Mouse (Mus musculus) limb, embryonic 10.5 days (tissue): ENCODE measurements around the gene Abca1. TPM values are rescaled to one million over a fixed set of nuclear protein-coding genes. Genes with fewer than 3 reads are reported as not detected.

ENCODE experiments used
- DNase-seq: peaks from one replicate; pipeline ENCODE4 v3.0.0-alpha.2; 2017; ENCODE audit warnings: low spot score
- H3K27ac ChIP-seq: fragments of 300-500 bp; sonication (generic); 2 replicates; pipeline ENCODE4 v1.5.1; 2016; ENCODE audit warnings: mild to moderate bottlenecking
- H3K27me3 ChIP-seq: fragments of 300-500 bp; sonication (generic); 2 replicates; pipeline ENCODE4 v1.6.1; 2016; ENCODE audit warnings: low read depth, mild to moderate bottlenecking; ENCODE audit not compliant: poor library complexity, severe bottlenecking
- H3K36me3 ChIP-seq: fragments of 300-500 bp; sonication (generic); 2 replicates; pipeline ENCODE4 v1.6.1; 2016; ENCODE audit warnings: mild to moderate bottlenecking, moderate library complexity
- H3K4me1 ChIP-seq: fragments of 300-500 bp; sonication (generic); 2 replicates; pipeline ENCODE4 v1.6.1; 2016
- H3K4me3 ChIP-seq: fragments of 300-500 bp; sonication (generic); 2 replicates; pipeline ENCODE4 v1.5.1; 2016; ENCODE audit warnings: mild to moderate bottlenecking, moderate library complexity
- H3K9me3 ChIP-seq: fragments of 300-500 bp; sonication (generic); replicated peaks from 2 replicates; pipeline ENCODE4 v1.6.1; 2016; ENCODE audit warnings: mild to moderate bottlenecking
- WGBS: fragments of 180-500 bp; shearing (Covaris S2); methylation state at CpG from one replicate; pipeline ENCODE4 v1.1.7; 2016; 5-methylcytosine and 5-hydroxymethylcytosine counted together
- polyA plus RNA-seq: library from polyadenylated mRNA; unstranded; fragments of >200 nt; fragmentation: Nextera tagmentation; extraction: Ambion mirVana; gene quantifications from 2 replicates; pipeline ENCODE4 v1.2.1, GENCODE M21; 2016

The Abca1 gene
- polyA plus RNA-seq, result 2.3 and 3.2 TPM in 2 replicates

- peaks cover 15% of the 10 kb centered on the region for H3K4me1 ChIP-seq
- peak within 1 kb of the TSS; percentile 73 for H3K27ac ChIP-seq
- DNase-seq, result peak; percentile 94
- H3K9me3 ChIP-seq, result no peaks in the 10 kb centered on the region
- H3K27me3 ChIP-seq, result peaks cover 8% of the 10 kb centered on the region
- WGBS, result under 1% methylated on average over 37 of the region's 37 CpGs
- no peaks in the 10 kb centered on the region for H3K36me3 ChIP-seq
- peak within 1 kb of the TSS; percentile 66 for H3K4me3 ChIP-seq
Measured at GRCm38 (mm10) chr4:53159767-53160166, at the start of gene Abca1. TSS of gene Abca1 (minus strand) at chr4:53159895.

GRCm38 (mm10) chr4:53204482-53204881 is 44.8 kb upstream of the Abca1 start:
- Histone ChIP-seq H3K4me1 (no peaks in the 10 kb centered on the region), H3K36me3 (no peaks in the 10 kb centered on the region), H3K9me3 (no peaks in the 10 kb centered on the region), H3K27ac (no peak overlapping the region), H3K4me3 (no peak overlapping the region), H3K27me3 (no peaks in the 10 kb centered on the region)
- WGBS, result 56% methylated on average over 7 of the region's 7 CpGs
- no peak for DNase-seq

GRCm38 (mm10) chr4:53203595-53204400 is 44.1 kb upstream of the Abca1 start:
- 90% methylated on average over 15 of the region's 15 CpGs for WGBS
- Histone ChIP-seq H3K36me3 (no peaks in the 10 kb centered on the region), H3K4me3 (no peak overlapping the region), H3K9me3 (no peaks in the 10 kb centered on the region), H3K27me3 (no peaks in the 10 kb centered on the region), H3K27ac (no peak overlapping the region), H3K4me1 (no peaks in the 10 kb centered on the region)
- DNase-seq, result no peak

- Histone ChIP-seq H3K27me3 (no peaks in the 10 kb centered on the region), H3K36me3 (no peaks in the 10 kb centered on the region), H3K4me1 (peaks cover 10% of the 10 kb centered on the region), H3K27ac (no peak overlapping the region), H3K9me3 (no peaks in the 10 kb centered on the region), H3K4me3 (no peak overlapping the region)
- WGBS, result 98% methylated on average over 1 of the region's 1 CpGs
- no peak for DNase-seq
Measured at GRCm38 (mm10) chr4:53200276-53200675, 40.6 kb upstream of the Abca1 start.

GRCm38 (mm10) chr4:53197842-53198241 is 38.1 kb upstream of the Abca1 start:
- DNase-seq, result no peak
- H3K4me1 ChIP-seq, result peaks cover 10% of the 10 kb centered on the region
- H3K36me3 ChIP-seq, result no peaks in the 10 kb centered on the region

GRCm38 (mm10) chr4:53196058-53196771 is 36.5 kb upstream of the Abca1 start:
- Histone ChIP-seq H3K36me3 (no peaks in the 10 kb centered on the region), H3K27me3 (no peaks in the 10 kb centered on the region), H3K27ac (no peak overlapping the region), H3K4me1 (peaks cover 10% of the 10 kb centered on the region), H3K9me3 (no peaks in the 10 kb centered on the region), H3K4me3 (peak overlapping the region; percentile 53)
- 19% methylated on average over 24 of the region's 24 CpGs for WGBS
- DNase-seq, result peak; percentile 84

More at GRCm38 (mm10) chr4:53197842-53198241, 38.1 kb upstream of the Abca1 start:
- WGBS, result 90% methylated on average over 4 of the region's 4 CpGs
- no peak overlapping the region for H3K4me3 ChIP-seq
- no peak overlapping the region for H3K27ac ChIP-seq
- no peaks in the 10 kb centered on the region for H3K27me3 ChIP-seq
- no peaks in the 10 kb centered on the region for H3K9me3 ChIP-seq

GRCm38 (mm10) chr4:53187071-53187470 is 27.4 kb upstream of the Abca1 start:
- Histone ChIP-seq H3K27ac (no peak overlapping the region; the same call in 1 of the 2 replicates), H3K36me3 (no peaks in the 10 kb centered on the region), H3K4me1 (0 out of 2 replicates have a peak, but pooled peaks cover 9% of the 10 kb centered on the region), H3K27me3 (no peaks in the 10 kb centered on the region), H3K9me3 (no peaks in the 10 kb centered on the region), H3K4me3 (no peak overlapping the region)
- 62% methylated on average over 4 of the region's 4 CpGs for WGBS
- DNase-seq, result no peak

GRCm38 (mm10) chr4:53186573-53186972 is 26.9 kb upstream of the Abca1 start:
- no peaks in the 10 kb centered on the region for H3K27me3 ChIP-seq
- 0 out of 2 replicates have a peak, but pooled peaks cover 9% of the 10 kb centered on the region for H3K4me1 ChIP-seq
- H3K4me3 ChIP-seq, result no peak overlapping the region
- 77% methylated on average over 4 of the region's 4 CpGs for WGBS
- DNase-seq, result no peak
- no peaks in the 10 kb centered on the region for H3K36me3 ChIP-seq
- no peaks in the 10 kb centered on the region for H3K9me3 ChIP-seq
- peak overlapping the region; percentile 22 for H3K27ac ChIP-seq

GRCm38 (mm10) chr4:53186141-53186540 is 26.4 kb upstream of the Abca1 start:
- H3K4me3 ChIP-seq, result no peak overlapping the region
- no peaks in the 10 kb centered on the region for H3K27me3 ChIP-seq
- no peaks in the 10 kb centered on the region for H3K36me3 ChIP-seq
- DNase-seq, result no peak
- 89% methylated on average over 4 of the region's 4 CpGs for WGBS
- no peak overlapping the region for H3K27ac ChIP-seq
- no peaks in the 10 kb centered on the region for H3K9me3 ChIP-seq
- 0 out of 2 replicates have a peak, but pooled peaks cover 9% of the 10 kb centered on the region for H3K4me1 ChIP-seq

GRCm38 (mm10) chr4:53181479-53181878 is 21.8 kb upstream of the Abca1 start:
- WGBS, result 88% methylated on average over 6 of the region's 6 CpGs
- DNase-seq, result no peak
- Histone ChIP-seq H3K9me3 (no peaks in the 10 kb centered on the region), H3K36me3 (no peaks in the 10 kb centered on the region), H3K4me3 (no peak overlapping the region), H3K27me3 (no peaks in the 10 kb centered on the region), H3K4me1 (peaks cover 19% of the 10 kb centered on the region), H3K27ac (no peak overlapping the region)

GRCm38 (mm10) chr4:53179308-53179820 is 19.7 kb upstream of the Abca1 start:
- WGBS, result 75% methylated on average over 10 of the region's 10 CpGs
- Histone ChIP-seq H3K27me3 (no peaks in the 10 kb centered on the region), H3K36me3 (no peaks in the 10 kb centered on the region), H3K27ac (no peak overlapping the region), H3K4me3 (no peak overlapping the region), H3K9me3 (no peaks in the 10 kb centered on the region), H3K4me1 (peaks cover 19% of the 10 kb centered on the region)
- DNase-seq, result no peak

- H3K4me1 ChIP-seq, result peaks cover 19% of the 10 kb centered on the region
- no peaks in the 10 kb centered on the region for H3K9me3 ChIP-seq
- WGBS, result 92% methylated on average over 7 of the region's 7 CpGs
- no peak overlapping the region for H3K27ac ChIP-seq
- DNase-seq, result no peak
- H3K4me3 ChIP-seq, result no peak overlapping the region
- H3K27me3 ChIP-seq, result no peaks in the 10 kb centered on the region
- H3K36me3 ChIP-seq, result no peaks in the 10 kb centered on the region
Measured at GRCm38 (mm10) chr4:53178489-53178888, 18.8 kb upstream of the Abca1 start.

GRCm38 (mm10) chr4:53177696-53178095 is 18.0 kb upstream of the Abca1 start:
- Histone ChIP-seq H3K36me3 (no peaks in the 10 kb centered on the region), H3K4me3 (no peak overlapping the region), H3K4me1 (peaks cover 19% of the 10 kb centered on the region), H3K27ac (no peak overlapping the region), H3K27me3 (no peaks in the 10 kb centered on the region), H3K9me3 (no peaks in the 10 kb centered on the region)
- DNase-seq, result no peak
- 83% methylated on average over 8 of the region's 8 CpGs for WGBS
